Mouse (Mus musculus) intestine, postnatal 0 days (tissue): Measurements from ENCODE around the gene Pigb. TPM values are rescaled to one million over a fixed set of nuclear protein-coding genes. Genes with fewer than 3 reads are reported as not detected.
"Not testable (repeated sequence)": the region's sequence is repeated elsewhere in the genome, so short reads cannot be mapped to it uniquely, and the experiment has no call there.

ENCODE experiments used
- ATAC-seq: fragments of 200-750 bp; cut with Nextera tagmentation; 2 replicates; pipeline ENCODE4 v1.8.0; 2017; ENCODE audit warnings: mild to moderate bottlenecking, moderate TSS enrichment, moderate library complexity
- H3K27ac ChIP-seq: fragments of 300-500 bp; sonication (generic); 2 replicates; pipeline ENCODE4 v1.5.1; 2014; ENCODE audit warnings: mild to moderate bottlenecking, low read depth, low read length, moderate library complexity
- H3K27me3 ChIP-seq: fragments of 300-500 bp; sonication (generic); replicated peaks from 2 replicates; pipeline ENCODE4 v1.6.1; 2014; ENCODE audit warnings: low read length, mixed read lengths; ENCODE audit not compliant: control insufficient read depth, insufficient read depth
- H3K36me3 ChIP-seq: fragments of 300-500 bp; sonication (generic); 2 replicates; pipeline ENCODE4 v1.6.1; 2014; ENCODE audit warnings: mild to moderate bottlenecking, moderate library complexity; ENCODE audit not compliant: control insufficient read depth, insufficient read depth
- H3K4me1 ChIP-seq: fragments of 300-500 bp; sonication (generic); replicated peaks from 2 replicates; pipeline ENCODE4 v1.6.1; 2014; ENCODE audit warnings: antibody characterized with exemption, low read length, mixed read lengths; ENCODE audit not compliant: control insufficient read depth, insufficient read depth
- H3K4me2 ChIP-seq: fragments of 300-500 bp; sonication (generic); replicated peaks from 2 replicates; pipeline ENCODE4 v1.6.1; 2014; ENCODE audit warnings: low read depth, mild to moderate bottlenecking, moderate library complexity
- H3K4me3 ChIP-seq: fragments of 300-500 bp; sonication (generic); 2 replicates; pipeline ENCODE4 v1.5.1; 2014; ENCODE audit warnings: low read depth, low read length
- H3K9ac ChIP-seq: fragments of 300-500 bp; sonication (generic); 2 replicates; pipeline ENCODE4 v1.6.1; 2014; ENCODE audit warnings: mild to moderate bottlenecking, low read depth, low read length
- H3K9me3 ChIP-seq: fragments of 300-500 bp; sonication (generic); 2 replicates; pipeline ENCODE4 v1.6.1; 2016; ENCODE audit warnings: mixed run types; ENCODE audit not compliant: control insufficient read depth
- CTCF ChIP-seq: sonication (generic); IDR thresholded peaks from 2 replicates; pipeline ENCODE4 v1.5.1; 2016; ENCODE audit warnings: low read depth, mild to moderate bottlenecking, control low read depth, antibody characterized with exemption, moderate library complexity
- WGBS: fragments of 180-500 bp; shearing (Covaris S2); extraction: QIAGEN DNeasy Blood & Tissue Kit; methylation state at CpG from one replicate; pipeline ENCODE4 v1.1.7; 2014; 5-methylcytosine and 5-hydroxymethylcytosine counted together
- polyA plus RNA-seq: library from polyadenylated mRNA; unstranded; fragments of >200 nt; fragmentation: Nextera tagmentation; extraction: Ambion mirVana; gene quantifications from 2 replicates; pipeline ENCODE4 v1.2.1, GENCODE M21; 2015

Pigb gene
- polyA plus RNA-seq, 1 experiment from 2014 or later: 5.9 TPM

DNA sequence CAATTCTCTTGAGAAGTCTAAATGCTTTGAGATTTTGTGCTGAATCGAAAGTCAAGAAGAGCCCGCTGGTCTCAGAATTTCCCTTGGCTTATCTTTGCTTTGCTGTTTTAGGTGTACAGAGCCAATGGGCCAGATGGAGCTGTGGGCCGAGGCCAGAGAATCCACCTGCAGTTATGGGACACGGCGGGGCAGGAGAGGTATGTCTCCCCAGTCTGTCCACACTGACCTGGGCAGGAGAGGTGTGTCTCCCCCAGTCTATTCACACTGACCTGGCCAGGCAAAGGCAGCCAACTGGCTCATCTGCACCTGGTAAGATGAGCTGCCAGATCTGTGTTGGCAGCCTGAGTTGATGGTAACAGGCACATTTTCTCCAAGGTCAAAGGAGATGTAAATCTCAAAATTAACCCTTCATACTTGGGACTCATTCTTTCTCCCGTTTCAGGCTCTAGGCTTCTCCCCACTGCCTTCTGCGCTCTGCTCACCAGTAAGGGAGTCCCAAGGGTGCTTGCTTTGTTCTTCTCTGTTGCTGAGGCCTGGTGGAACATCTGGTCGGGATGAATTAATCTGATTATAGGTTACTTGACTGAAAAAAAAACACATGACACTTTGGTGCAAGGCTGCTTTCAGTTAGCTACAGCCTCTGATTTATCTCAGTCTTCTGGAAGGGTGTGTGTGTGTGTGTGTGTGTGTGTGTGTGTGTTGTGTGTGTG lies 42.3 kb upstream of the Pigb start:
- 86% methylated on average over 8 of the region's 8 CpGs for WGBS
- no peaks in the 10 kb centered on the region for H3K27me3 ChIP-seq
- no peaks in the 10 kb centered on the region for H3K36me3 ChIP-seq
- H3K4me3 ChIP-seq: no peak overlapping the region
- ATAC-seq: no peak
- no peak overlapping the region for H3K4me2 ChIP-seq
- H3K9me3 ChIP-seq: no peaks in the 10 kb centered on the region
- H3K9ac ChIP-seq: no peak overlapping the region
- TF ChIP-seq CTCF: no peak
- no peak overlapping the region for H3K27ac ChIP-seq
- no peaks in the 10 kb centered on the region for H3K4me1 ChIP-seq

DNA sequence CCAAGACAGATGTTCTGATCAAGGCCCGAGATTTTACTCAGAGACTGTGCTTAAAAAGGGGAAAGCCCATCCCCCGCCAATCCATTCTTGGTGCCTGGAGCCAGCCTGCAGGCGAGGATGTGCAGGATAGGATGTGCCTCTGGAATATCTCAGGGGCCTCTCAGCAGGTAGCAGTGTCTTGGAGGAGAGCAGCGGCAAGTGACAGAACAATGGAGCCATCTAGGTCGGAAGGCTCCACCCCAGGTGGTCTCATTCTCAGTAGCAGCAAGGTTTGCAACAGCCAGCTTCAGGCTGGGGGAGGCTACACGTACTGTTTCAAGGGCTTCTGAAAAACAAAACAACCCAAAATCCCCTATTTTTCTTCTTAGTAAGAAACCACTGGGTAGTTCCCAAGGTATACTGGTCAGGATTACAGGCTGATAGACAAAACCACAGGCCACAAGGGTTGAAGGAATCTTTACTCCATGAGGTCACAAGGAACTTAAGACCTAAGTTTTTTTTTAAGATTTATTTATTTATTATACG lies 39.7 kb upstream of the Pigb start:
- 58% methylated on average over 7 of the region's 7 CpGs for WGBS
- TF ChIP-seq CTCF: no peak

DNA sequence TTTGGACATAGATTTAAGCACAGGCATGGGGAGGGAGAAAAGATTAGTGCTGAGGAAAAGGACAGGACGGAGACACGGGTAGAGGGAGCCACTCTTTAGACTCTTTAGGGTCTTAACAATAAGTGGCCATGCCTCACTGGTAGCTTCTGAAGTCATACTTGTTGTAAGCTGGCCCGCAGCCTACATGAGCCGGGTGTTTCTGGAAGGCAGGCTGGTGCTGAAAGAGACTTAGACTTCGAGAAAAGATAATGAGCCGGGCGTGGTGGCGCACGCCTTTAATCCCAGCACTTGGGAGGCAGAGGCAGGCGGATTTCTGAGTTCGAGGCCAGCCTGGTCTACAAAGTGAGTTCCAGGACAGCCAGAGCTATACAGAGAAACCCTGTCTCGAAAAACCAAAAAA lies 39.2 kb upstream of the Pigb start:
- ATAC-seq: not testable (repeated sequence)
- WGBS: 89% methylated on average over 10 of the region's 12 CpGs

More for the DNA sequence above, 39.7 kb upstream of the Pigb start:
- Histone ChIP-seq H3K4me3 (no peak overlapping the region), H3K27me3 (no peaks in the 10 kb centered on the region), H3K4me2 (no peak overlapping the region), H3K9me3 (no peaks in the 10 kb centered on the region), H3K4me1 (no peaks in the 10 kb centered on the region), H3K36me3 (no peaks in the 10 kb centered on the region), H3K27ac (no peak overlapping the region), H3K9ac (no peak overlapping the region)
- no peak for ATAC-seq

DNA sequence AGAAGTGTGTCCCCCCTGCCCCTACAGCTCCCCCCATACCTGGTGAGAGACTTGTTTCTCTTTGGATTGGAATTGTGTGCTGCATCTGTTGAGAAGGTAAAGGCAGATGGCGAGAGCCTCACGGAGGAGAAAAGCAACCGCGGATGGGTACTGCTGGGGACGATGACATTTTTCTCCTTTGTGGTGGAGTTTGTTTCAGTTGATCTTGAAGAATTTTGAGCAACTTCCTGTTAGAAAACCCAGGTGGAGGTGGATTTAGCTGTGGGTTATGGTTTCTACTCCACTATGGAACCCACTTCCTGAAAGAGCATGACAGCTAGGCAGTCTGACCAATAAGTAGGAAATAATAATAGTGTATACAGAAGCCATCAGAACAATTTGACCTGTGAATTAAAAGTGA lies 33.0 kb upstream of the Pigb start:
- TF ChIP-seq CTCF: no peak
- no peak overlapping the region for H3K9ac ChIP-seq
- H3K27me3 ChIP-seq: no peaks in the 10 kb centered on the region
- H3K9me3 ChIP-seq: no peaks in the 10 kb centered on the region
- no peak overlapping the region for H3K4me3 ChIP-seq
- no peaks in the 10 kb centered on the region for H3K4me1 ChIP-seq
- 88% methylated on average over 5 of the region's 5 CpGs for WGBS
- H3K4me2 ChIP-seq: no peak overlapping the region
- no peak for ATAC-seq
- no peak overlapping the region for H3K27ac ChIP-seq
- H3K36me3 ChIP-seq: no peaks in the 10 kb centered on the region

More for the DNA sequence above, 39.2 kb upstream of the Pigb start:
- H3K4me2 ChIP-seq, H3K36me3 ChIP-seq, H3K27ac ChIP-seq, H3K4me3 ChIP-seq, H3K9me3 ChIP-seq, H3K9ac ChIP-seq, H3K27me3 ChIP-seq, H3K4me1 ChIP-seq: not testable (repeated sequence)

DNA sequence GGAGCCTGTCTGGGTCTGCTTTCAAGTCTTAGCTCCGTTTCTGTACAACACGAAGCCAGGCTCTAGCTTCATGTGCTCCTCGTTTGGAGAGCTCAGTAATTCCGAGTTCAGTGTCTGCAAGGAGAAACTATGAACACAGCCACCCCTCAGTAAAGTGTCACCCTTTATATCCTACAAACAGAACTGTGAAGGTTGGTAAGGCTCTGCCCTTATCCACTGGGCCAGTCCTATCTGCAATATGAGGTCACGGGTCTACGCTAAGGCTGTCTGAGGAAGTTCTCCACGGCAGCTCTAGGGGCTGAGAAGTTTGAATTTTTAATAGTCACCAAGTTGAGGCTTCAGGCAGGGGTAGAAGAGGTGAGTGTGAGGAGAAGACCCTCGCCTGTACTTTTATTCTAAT lies 32.2 kb upstream of the Pigb start:
- H3K4me2 ChIP-seq: no peak overlapping the region
- no peak overlapping the region for H3K27ac ChIP-seq
- no peaks in the 10 kb centered on the region for H3K36me3 ChIP-seq
- H3K27me3 ChIP-seq: no peaks in the 10 kb centered on the region
- no peak for ATAC-seq
- 81% methylated on average over 8 of the region's 8 CpGs for WGBS
- no peaks in the 10 kb centered on the region for H3K9me3 ChIP-seq
- no peak overlapping the region for H3K9ac ChIP-seq
- H3K4me1 ChIP-seq: no peaks in the 10 kb centered on the region
- no peak for TF ChIP-seq CTCF
- H3K4me3 ChIP-seq: no peak overlapping the region

DNA sequence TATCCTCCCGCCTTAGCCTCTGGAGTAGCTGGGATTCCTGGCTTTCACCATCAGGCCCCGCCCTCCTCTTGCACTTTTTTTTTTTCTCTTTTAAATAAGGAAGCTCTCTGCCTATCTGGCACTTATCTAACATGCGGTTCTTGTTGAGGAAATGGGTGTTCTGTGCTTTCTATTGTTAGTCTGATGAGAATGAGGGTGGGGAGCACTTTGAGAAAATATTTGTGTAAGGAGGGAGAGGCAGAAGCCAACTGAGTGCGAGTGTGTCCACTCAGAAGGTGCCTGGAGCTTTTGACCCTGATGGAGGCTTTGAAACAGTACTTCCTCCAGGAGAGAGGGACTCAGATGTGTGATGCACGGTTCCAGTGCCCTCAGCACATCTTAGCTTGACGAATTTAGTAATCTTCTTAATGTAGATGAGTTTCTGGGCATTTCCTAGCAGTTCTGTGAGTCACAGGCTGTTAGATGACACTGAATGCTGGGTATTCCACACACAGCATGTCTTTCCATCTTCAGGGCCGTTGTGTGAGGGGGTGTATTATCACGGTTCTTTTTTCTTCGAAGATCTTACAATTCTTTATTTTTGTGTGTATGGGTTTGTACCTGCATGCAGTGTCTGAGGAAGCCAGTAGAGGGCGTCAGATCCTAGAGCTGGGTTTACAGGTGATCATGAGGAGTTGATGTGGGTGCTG lies 30.9 kb upstream of the Pigb start:
- no peak for ATAC-seq

More for the DNA sequence above, 30.9 kb upstream of the Pigb start:
- Histone ChIP-seq H3K9ac (no peak overlapping the region), H3K27ac (no peak overlapping the region), H3K9me3 (no peaks in the 10 kb centered on the region), H3K4me2 (no peak overlapping the region), H3K4me1 (no peaks in the 10 kb centered on the region), H3K4me3 (no peak overlapping the region), H3K36me3 (no peaks in the 10 kb centered on the region), H3K27me3 (no peaks in the 10 kb centered on the region)
- peak; percentile 50 for TF ChIP-seq CTCF
- 55% methylated on average over 10 of the region's 10 CpGs for WGBS
